ENCODE assay signal across 8 mouse cellular contexts in genomic region chr12:79297121-79297576, GRCm38 (mm10). TPM values are rescaled to one million over a fixed set of nuclear protein-coding genes. Genes with fewer than 3 reads are reported as not detected.
DNase-seq lines count a peak whose midpoint lies in the region; ATAC-seq lines count a peak whose summit lies in the region.

Rad51b (plus strand) TSS chr12:79297282.

- peak within 1 kb of the TSS; percentile 57 for H3K27ac ChIP-seq in lung, embryonic 16.5 days (ENCODE audit: low read length)

- peak within 1 kb of the TSS; percentile 78 for H3K4me3 ChIP-seq in lung, embryonic 16.5 days (ENCODE audit: low read length)

- peak; percentile 83 to 86 for ATAC-seq in hematopoietic stem cell, adult 5-6 weeks (replicated peaks in 1 of 2; ENCODE audit: insufficient read depth in 1 of 2, low FRiP score in 2 of 2, low TSS enrichment in 1 of 2, low read depth in 1 of 2, poor library complexity in 2 of 2, severe bottlenecking in 2 of 2)
- ATAC-seq in lung, embryonic 16.5 days (ENCODE audit: low read depth): peak; percentile 84

- peak within 1 kb of the TSS; percentile 75 for H3K9ac ChIP-seq in lung, embryonic 16.5 days (ENCODE audit: low read length)

- peaks cover 9% of the 10 kb centered on the region for H3K4me1 ChIP-seq in lung, embryonic 16.5 days (replicated peaks; ENCODE audit: control insufficient read depth, insufficient read depth, low read length)

- peak within 1 kb of the TSS; percentile 84 for H3K4me2 ChIP-seq in lung, embryonic 16.5 days (ENCODE audit: low read depth, low read length)

- H3K36me3 ChIP-seq in lung, embryonic 16.5 days (ENCODE audit: control insufficient read depth, insufficient read depth, low read length): no peaks in the 10 kb centered on the region; the same call in 1 of the 2 replicates

- under 1% methylated on average over 21 of the region's 21 CpGs for WGBS in lung, embryonic 16.5 days

- no peaks in the 10 kb centered on the region for H3K9me3 ChIP-seq in lung, embryonic 16.5 days (ENCODE audit: control insufficient read depth, low read length)

- no peaks in the 10 kb centered on the region for H3K27me3 ChIP-seq in lung, embryonic 16.5 days (ENCODE audit: control insufficient read depth, insufficient read depth, low read depth, low read length)

- peak; percentile 95 for DNase-seq in MN1 (ENCODE audit: low spot score)
- peak; percentile 60 for DNase-seq in cerebellum, adult 8-10 months
- peak; percentile 91 for DNase-seq in forelimb bud, embryonic 11.5 days (ENCODE audit: low read depth, low spot score)
- DNase-seq in layer of hippocampus, adult 9-10 months (ENCODE audit: low spot score): peak; percentile 70
- peak; percentile 39 for DNase-seq in ovary, postnatal 10 days (ENCODE audit: low spot score)
- peak; percentile 69 to 72 for DNase-seq in thymus, postnatal 10 days (ENCODE audit: low spot score in 2 of 2)

RNA-seq across cellular contexts. Expression of gene Rad51b, which starts in this region (rescaled TPM):
- total RNA-seq in hematopoietic stem cell, adult 5-6 weeks (2017): 12.7 and 13.3 TPM in 2 replicates
- 7.6 and 8.8 TPM in 2 replicates for polyA plus RNA-seq in lung, embryonic 16.5 days (2015; fragmentation: Nextera tagmentation; extraction: Ambion mirVana)

Comparison
In these comparisons a context has a peak if more than half of its experiments do, and no peak if none do; other contexts are left out.
1. Peak in every context shown above with its lines: DNase-seq, ATAC-seq, H3K4me3 ChIP-seq and H3K27ac ChIP-seq.
2. DNase-seq: peak in every context shown above with its lines; median percentile 95 in MN1; 91 in forelimb bud, embryonic 11.5 days; 70 in thymus, postnatal 10 days; 70 in layer of hippocampus, adult 9-10 months; 60 in cerebellum, adult 8-10 months; 39 in ovary, postnatal 10 days.